7 mouse cellular contexts compared by ENCODE assay signal in genomic region chr10:39170181-39170580, GRCm38 (mm10). TPM values are rescaled to one million over a fixed set of nuclear protein-coding genes. Genes with fewer than 3 reads are reported as not detected.
DNase-seq lines count a peak whose midpoint lies in the region; ATAC-seq and TF ChIP-seq lines count a peak whose summit lies in the region.

No protein-coding gene starts in this region.

- no peaks in the 10 kb centered on the region for H3K36me3 ChIP-seq in forebrain, embryonic 16.5 days (ENCODE audit: control insufficient read depth, insufficient read depth)
- H3K36me3 ChIP-seq in midbrain, embryonic 12.5 days = no peaks in the 10 kb centered on the region
- H3K36me3 ChIP-seq in spleen, adult 2 months (ENCODE audit: control insufficient read depth, insufficient read depth, low read length) = no peaks in the 10 kb centered on the region

- peak; percentile 72; the same call in 1 of the 2 replicates for TF ChIP-seq CTCF in spleen, adult 2 months (IDR thresholded peaks at IDR 0.05; ENCODE audit: extremely low read depth, insufficient read depth, insufficient read length, insufficient replicate concordance)

- H3K4me2 ChIP-seq in forebrain, embryonic 16.5 days (ENCODE audit: low read length) = peak overlapping the region; percentile 85
- peak overlapping the region; percentile 62 for H3K4me2 ChIP-seq in midbrain, embryonic 12.5 days (replicated peaks)

- WGBS in forebrain, embryonic 16.5 days = 3% methylated on average over 8 of the region's 8 CpGs
- 9% methylated on average over 8 of the region's 8 CpGs for WGBS in midbrain, embryonic 12.5 days
- 16% methylated on average over 8 of the region's 8 CpGs for WGBS in spleen, adult 2 months

- H3K9ac ChIP-seq in forebrain, embryonic 16.5 days (replicated peaks; ENCODE audit: low read depth, low read length) = peak overlapping the region; percentile 33
- no peak overlapping the region for H3K9ac ChIP-seq in midbrain, embryonic 12.5 days (replicated peaks)

- peak; percentile 74 for DNase-seq in R1 (ENCODE audit: low read depth, low spot score)
- peak; percentile 78 for DNase-seq in cerebellum, adult 11 months
- DNase-seq in induced T-regulatory cell, adult 2 months (ENCODE audit: low read depth) = peak; percentile 90
- peak; percentile 55 to 65 for DNase-seq in left cerebral cortex, postnatal 36 days (ENCODE audit: low spot score in 2 of 2)
- DNase-seq in spleen, adult 2 months (ENCODE audit: low read depth in 1 of 2, low spot score in 2 of 2) = peak; percentile 49 to 73

- intact Hi-C loops in left cerebral cortex, postnatal 36 days (cut with DNase I) = loop anchor here (5.0 kb wide), 3 partner anchors 57 to 562 kb away; partner anchors contain the start of gene Rev3l

- peaks cover 40% of the 10 kb centered on the region for H3K4me1 ChIP-seq in forebrain, embryonic 16.5 days (replicated peaks; ENCODE audit: control insufficient read depth, insufficient read depth, low read length)
- peaks cover 23% of the 10 kb centered on the region for H3K4me1 ChIP-seq in midbrain, embryonic 12.5 days
- peaks cover 2% of the 10 kb centered on the region; the same call in 1 of the 2 replicates for H3K4me1 ChIP-seq in spleen, adult 2 months (ENCODE audit: control insufficient read depth, insufficient read depth, insufficient read length)

- TF ChIP-seq POLR2A in spleen, adult 2 months (IDR thresholded peaks at IDR 0.05; ENCODE audit: low read depth, low read length) = no peak

- H3K27ac ChIP-seq in forebrain, embryonic 16.5 days (ENCODE audit: low read length) = peak overlapping the region; percentile 53
- H3K27ac ChIP-seq in midbrain, embryonic 12.5 days (replicated peaks) = no peak overlapping the region
- no peak overlapping the region for H3K27ac ChIP-seq in spleen, adult 2 months (ENCODE audit: insufficient read depth, low read length)

- no peaks in the 10 kb centered on the region for H3K9me3 ChIP-seq in forebrain, embryonic 16.5 days (ENCODE audit: control insufficient read depth, low read length)
- H3K9me3 ChIP-seq in midbrain, embryonic 12.5 days = no peaks in the 10 kb centered on the region

- no peaks in the 10 kb centered on the region for H3K27me3 ChIP-seq in forebrain, embryonic 16.5 days (replicated peaks; ENCODE audit: control insufficient read depth, insufficient read depth, low read length)
- peaks cover 27% of the 10 kb centered on the region for H3K27me3 ChIP-seq in midbrain, embryonic 12.5 days
- H3K27me3 ChIP-seq in spleen, adult 2 months (ENCODE audit: control insufficient read depth, insufficient read depth, low read length) = no peaks in the 10 kb centered on the region

- peak; percentile 11; the same call in 1 of the 2 replicates for ATAC-seq in forebrain, embryonic 16.5 days
- no peak for ATAC-seq in midbrain, embryonic 12.5 days (ENCODE audit: low FRiP score, low read depth)

- H3K4me3 ChIP-seq in forebrain, embryonic 16.5 days (replicated peaks; ENCODE audit: low read length) = peak overlapping the region; percentile 26
- no peak overlapping the region for H3K4me3 ChIP-seq in midbrain, embryonic 12.5 days
- H3K4me3 ChIP-seq in spleen, adult 2 months (ENCODE audit: extremely low read depth, insufficient read depth, insufficient read length) = no peak overlapping the region

RNA-seq across cellular contexts. Expression of gene Ccn6, which starts 6.6 kb away (rescaled TPM):
- 0.38 and 0.67 TPM in 2 replicates for polyA plus RNA-seq in forebrain, embryonic 16.5 days (2015; fragmentation: Nextera tagmentation; extraction: Ambion mirVana)
- total RNA-seq in left cerebral cortex, postnatal 36 days (2021) = under 1 TPM in 1 of 2 experiments, not detected in 1; 0.36 TPM
- polyA plus RNA-seq in midbrain, embryonic 12.5 days (2016; fragmentation: Nextera tagmentation; extraction: Ambion mirVana) = 0.24 and 0.28 TPM in 2 replicates
- polyA plus RNA-seq in spleen, adult 2 months (2012; rRNA removed) = 0.05 TPM in 1 of 2 replicates, not detected in the other

RNA-seq across cellular contexts. Expression of gene Tube1, which starts 36.4 kb away (rescaled TPM):
- 11.7 and 12.6 TPM in 2 replicates for polyA plus RNA-seq in forebrain, embryonic 16.5 days (2015; fragmentation: Nextera tagmentation; extraction: Ambion mirVana)
- total RNA-seq in left cerebral cortex, postnatal 36 days (2021) = 1 to 10 TPM; 2.8 to 3.7 TPM
- 17.7 and 18.2 TPM in 2 replicates for polyA plus RNA-seq in midbrain, embryonic 12.5 days (2016; fragmentation: Nextera tagmentation; extraction: Ambion mirVana)
- 1.5 and 3.4 TPM in 2 replicates for polyA plus RNA-seq in spleen, adult 2 months (2012; rRNA removed)

RNA-seq across cellular contexts. Expression of gene Fam229b, which starts 36.5 kb away (rescaled TPM):
- 27.8 and 28.6 TPM in 2 replicates for polyA plus RNA-seq in forebrain, embryonic 16.5 days (2015; fragmentation: Nextera tagmentation; extraction: Ambion mirVana)
- 10 to 100 TPM; 16.1 to 18.6 TPM for total RNA-seq in left cerebral cortex, postnatal 36 days (2021)
- 20.9 and 22.4 TPM in 2 replicates for polyA plus RNA-seq in midbrain, embryonic 12.5 days (2016; fragmentation: Nextera tagmentation; extraction: Ambion mirVana)
- polyA plus RNA-seq in spleen, adult 2 months (2012; rRNA removed) = 0.33 and 0.36 TPM in 2 replicates

Comparison
In these comparisons a context has a peak if more than half of its experiments do, and no peak if none do; other contexts are left out.
1. RNA of gene Fam229b, which starts 36.5 kb away (polyA plus RNA-seq): 27.8 to 28.6 TPM in forebrain, embryonic 16.5 days and 20.9 to 22.4 TPM in midbrain, embryonic 12.5 days; 0.33 to 0.36 TPM in spleen, adult 2 months; every median in the first group is over 10 times any median in the second.
2. Peak in every context shown above with its lines, with median percentiles within 50 percentile points of each other: DNase-seq.